Mouse (Mus musculus) forebrain, embryonic 13.5 days (tissue): ENCODE results near the gene Pheta1. TPM values are rescaled to one million over a fixed set of nuclear protein-coding genes. Genes with fewer than 3 reads are reported as not detected.
A peak's percentile ranks its signal among the peaks of the same experiment; 100 is the strongest.
"Not testable (repeated sequence)": the region's sequence is repeated elsewhere in the genome, so short reads cannot be mapped to it uniquely, and the experiment has no call there.

Source experiments
- ATAC-seq: fragments of 200-750 bp; cut with Nextera tagmentation; 2 replicates; pipeline ENCODE4 v1.8.0; 2017
- H3K27ac ChIP-seq: fragments of 300-500 bp; sonication (generic); 2 replicates; pipeline ENCODE4 v1.5.1; 2015; ENCODE audit warnings: inconsistent platforms, mild to moderate bottlenecking, moderate library complexity
- H3K27me3 ChIP-seq: fragments of 300-500 bp; sonication (generic); 2 replicates; pipeline ENCODE4 v1.6.1; 2015; ENCODE audit warnings: mild to moderate bottlenecking, inconsistent platforms
- H3K36me3 ChIP-seq: fragments of 300-500 bp; sonication (generic); 2 replicates; pipeline ENCODE4 v1.6.1; 2015; ENCODE audit warnings: mild to moderate bottlenecking, inconsistent platforms; ENCODE audit not compliant: poor library complexity, severe bottlenecking
- H3K4me1 ChIP-seq: fragments of 300-500 bp; sonication (generic); 2 replicates; pipeline ENCODE4 v1.6.1; 2015; ENCODE audit warnings: inconsistent platforms
- H3K4me2 ChIP-seq: fragments of 300-500 bp; sonication (generic); 2 replicates; pipeline ENCODE4 v1.6.1; 2015; ENCODE audit warnings: inconsistent platforms, mild to moderate bottlenecking, moderate library complexity
- H3K4me3 ChIP-seq: fragments of 300-500 bp; sonication (generic); 2 replicates; pipeline ENCODE4 v1.5.1; 2015; ENCODE audit warnings: mild to moderate bottlenecking, inconsistent platforms
- H3K9ac ChIP-seq: fragments of 300-500 bp; sonication (generic); 2 replicates; pipeline ENCODE4 v1.6.1; 2015; ENCODE audit warnings: mild to moderate bottlenecking, inconsistent platforms
- H3K9me3 ChIP-seq: fragments of 300-500 bp; sonication (generic); replicated peaks from 2 replicates; pipeline ENCODE4 v1.6.1; 2016; ENCODE audit warnings: inconsistent platforms
- WGBS: fragments of 180-500 bp; shearing (Covaris S2); methylation state at CpG from one replicate; pipeline ENCODE4 v1.1.7; 2015; 5-methylcytosine and 5-hydroxymethylcytosine counted together
- polyA plus RNA-seq: library from polyadenylated mRNA; unstranded; fragments of >200 nt; fragmentation: Nextera tagmentation; extraction: Ambion mirVana; gene quantifications from 2 replicates; pipeline ENCODE4 v1.2.1, GENCODE M21; 2015

The Pheta1 gene
- polyA plus RNA-seq, 1 experiment from 2014 or later = 50.7 TPM

- Histone ChIP-seq H3K9ac (peak within 1 kb of the TSS; percentile 77), H3K27me3 (peaks cover 76% of the 10 kb centered on the region), H3K4me1 (peaks cover 46% of the 10 kb centered on the region), H3K4me2 (peak within 1 kb of the TSS; percentile 94), H3K27ac (no peak within 1 kb of the TSS; the same call in 1 of the 2 replicates), H3K9me3 (no peaks in the 10 kb centered on the region; the same call in 1 of the 2 replicates), H3K4me3 (peak within 1 kb of the TSS; percentile 69), H3K36me3 (no peaks in the 10 kb centered on the region)
- WGBS = 1% methylated on average over 35 of the region's 35 CpGs
- peak; percentile 12; the same call in 1 of the 2 replicates for ATAC-seq
Measured at GRCm38 (mm10) chr5:121837441-121838340, 11.1 kb upstream of the Pheta1 start, which contains the start of gene Sh2b3. Sh2b3 (minus strand) TSS chr5:121837646.

- peak overlapping the region; percentile 51 for H3K9ac ChIP-seq
- H3K27me3 ChIP-seq = peaks cover 83% of the 10 kb centered on the region
- WGBS = 1% methylated on average over 46 of the region's 46 CpGs
- no peaks in the 10 kb centered on the region for H3K36me3 ChIP-seq
- H3K4me3 ChIP-seq = peak overlapping the region; percentile 34
- H3K4me2 ChIP-seq = peak overlapping the region; percentile 94
- no peak overlapping the region for H3K27ac ChIP-seq
- H3K9me3 ChIP-seq = no peaks in the 10 kb centered on the region; the same call in 1 of the 2 replicates
- ATAC-seq = no peak
- peaks cover 52% of the 10 kb centered on the region for H3K4me1 ChIP-seq
Measured at GRCm38 (mm10) chr5:121838341-121839127, 10.2 kb upstream of the Pheta1 start.

GRCm38 (mm10) chr5:121839128-121839473 is 9.7 kb upstream of the Pheta1 start:
- Histone ChIP-seq H3K36me3 (no peaks in the 10 kb centered on the region), H3K27me3 (peaks cover 86% of the 10 kb centered on the region), H3K9me3 (no peaks in the 10 kb centered on the region; the same call in 1 of the 2 replicates), H3K4me1 (peaks cover 52% of the 10 kb centered on the region), H3K9ac (0 out of 2 replicates have a peak overlapping the region, but pooled peaks have one; percentile 51), H3K27ac (no peak overlapping the region), H3K4me2 (peak overlapping the region; percentile 94), H3K4me3 (peak overlapping the region; percentile 34)
- WGBS = 40% methylated on average over 7 of the region's 7 CpGs
- ATAC-seq = no peak

- H3K27me3 ChIP-seq = peaks cover 85% of the 10 kb centered on the region
- no peak overlapping the region for H3K9ac ChIP-seq
- no peak overlapping the region for H3K4me3 ChIP-seq
- ATAC-seq = no peak
- H3K36me3 ChIP-seq = no peaks in the 10 kb centered on the region
- no peaks in the 10 kb centered on the region; the same call in 1 of the 2 replicates for H3K9me3 ChIP-seq
- no peak overlapping the region for H3K4me2 ChIP-seq
- no peak overlapping the region for H3K27ac ChIP-seq
- 94% methylated on average over 9 of the region's 9 CpGs for WGBS
- peaks cover 34% of the 10 kb centered on the region for H3K4me1 ChIP-seq
Measured at GRCm38 (mm10) chr5:121841516-121841915, 7.3 kb upstream of the Pheta1 start.

- ATAC-seq = no peak
- Histone ChIP-seq H3K9ac (no peak overlapping the region), H3K9me3 (no peaks in the 10 kb centered on the region; the same call in 1 of the 2 replicates), H3K4me1 (peaks cover 33% of the 10 kb centered on the region), H3K27ac (no peak overlapping the region), H3K27me3 (peaks cover 82% of the 10 kb centered on the region), H3K4me2 (peak overlapping the region; percentile 75; the same call in 1 of the 2 replicates), H3K4me3 (no peak overlapping the region), H3K36me3 (no peaks in the 10 kb centered on the region)
- WGBS = 48% methylated on average over 10 of the region's 10 CpGs
Measured at GRCm38 (mm10) chr5:121841973-121842372, 6.8 kb upstream of the Pheta1 start.

GRCm38 (mm10) chr5:121842665-121843118 is 6.1 kb upstream of the Pheta1 start:
- peak; percentile 78 for ATAC-seq
- WGBS = under 1% methylated on average over 33 of the region's 33 CpGs

GRCm38 (mm10) chr5:121843138-121843905 is 5.5 kb upstream of the Pheta1 start:
- Histone ChIP-seq H3K4me2 (peak overlapping the region; percentile 75), H3K36me3 (no peaks in the 10 kb centered on the region), H3K27me3 (peaks cover 69% of the 10 kb centered on the region), H3K4me3 (peak overlapping the region; percentile 44), H3K9ac (no peak overlapping the region), H3K27ac (no peak overlapping the region), H3K9me3 (no peaks in the 10 kb centered on the region; the same call in 1 of the 2 replicates), H3K4me1 (peaks cover 27% of the 10 kb centered on the region)
- ATAC-seq = no peak
- 14% methylated on average over 17 of the region's 17 CpGs for WGBS

More at GRCm38 (mm10) chr5:121842665-121843118, 6.1 kb upstream of the Pheta1 start:
- Histone ChIP-seq H3K4me1 (peaks cover 26% of the 10 kb centered on the region), H3K9me3 (no peaks in the 10 kb centered on the region; the same call in 1 of the 2 replicates), H3K4me2 (peak overlapping the region; percentile 75), H3K4me3 (peak overlapping the region; percentile 44), H3K36me3 (no peaks in the 10 kb centered on the region), H3K27ac (no peak overlapping the region), H3K9ac (peak overlapping the region; percentile 57), H3K27me3 (peaks cover 75% of the 10 kb centered on the region)

DNA sequence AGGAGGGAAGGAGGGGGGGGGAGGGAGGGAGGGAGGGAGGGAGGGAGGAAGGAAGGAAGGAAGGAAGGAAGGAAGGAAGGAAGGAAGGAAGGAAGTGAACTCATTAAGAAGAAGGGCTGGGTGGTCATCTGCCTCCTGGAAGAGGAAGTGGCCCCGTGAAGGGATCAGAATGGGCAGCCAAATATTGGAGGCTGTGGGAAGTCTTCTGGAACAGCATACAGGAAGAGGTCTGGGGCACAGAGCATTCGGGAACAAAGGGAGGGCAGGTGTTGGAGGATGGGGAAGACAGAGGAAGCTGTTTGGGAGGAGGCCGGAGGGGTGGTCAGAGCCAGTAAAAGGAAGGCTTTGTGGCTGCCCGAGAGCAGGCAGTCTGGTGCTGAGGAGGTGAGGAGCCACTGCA is 3.4 kb upstream of the Pheta1 start:
- peaks cover 31% of the 10 kb centered on the region for H3K4me1 ChIP-seq

GRCm38 (mm10) chr5:121846322-121846721 is 2.5 kb upstream of the Pheta1 start:
- Histone ChIP-seq H3K4me2 (no peak overlapping the region), H3K9ac (no peak overlapping the region), H3K27me3 (peaks cover 44% of the 10 kb centered on the region), H3K4me3 (no peak overlapping the region), H3K4me1 (peaks cover 41% of the 10 kb centered on the region), H3K36me3 (peaks cover 4% of the 10 kb centered on the region), H3K9me3 (no peaks in the 10 kb centered on the region; the same call in 1 of the 2 replicates), H3K27ac (no peak overlapping the region)
- no peak for ATAC-seq
- WGBS = 83% methylated on average over 11 of the region's 11 CpGs

More for the DNA sequence above, 3.4 kb upstream of the Pheta1 start:
- no peak overlapping the region for H3K27ac ChIP-seq
- no peaks in the 10 kb centered on the region; the same call in 1 of the 2 replicates for H3K9me3 ChIP-seq
- H3K4me2 ChIP-seq = no peak overlapping the region
- no peak overlapping the region for H3K4me3 ChIP-seq
- H3K27me3 ChIP-seq = peaks cover 52% of the 10 kb centered on the region
- WGBS = 40% methylated on average over 4 of the region's 4 CpGs
- H3K9ac ChIP-seq = no peak overlapping the region
- H3K36me3 ChIP-seq = no peaks in the 10 kb centered on the region
- no peak for ATAC-seq

DNA sequence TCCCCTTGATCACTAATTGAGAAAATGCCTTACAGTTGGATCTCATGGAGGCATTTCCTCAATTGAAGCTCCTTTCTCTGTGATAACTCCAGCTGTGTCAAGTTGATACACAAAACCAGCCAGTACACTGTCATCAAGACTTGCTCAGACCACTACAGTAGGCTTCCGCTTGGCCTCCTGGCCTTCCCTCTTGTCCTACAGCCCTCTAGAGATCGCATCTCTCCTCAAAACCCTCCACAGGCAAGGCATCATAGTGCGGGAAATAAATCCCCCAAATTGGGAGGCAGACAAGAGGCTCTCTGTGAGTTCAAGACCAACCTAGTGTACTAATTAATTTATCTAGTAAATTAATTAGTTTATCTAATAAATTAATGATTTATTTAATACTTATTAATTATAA is 1.5 kb upstream of the Pheta1 start:
- not testable (repeated sequence) for H3K9me3 ChIP-seq, H3K4me2 ChIP-seq, H3K9ac ChIP-seq, H3K27ac ChIP-seq, H3K4me3 ChIP-seq, ATAC-seq
- Histone ChIP-seq H3K36me3 (peaks cover 14% of the 10 kb centered on the region), H3K4me1 (peaks cover 42% of the 10 kb centered on the region), H3K27me3 (peaks cover 35% of the 10 kb centered on the region)
- 84% methylated on average over 3 of the region's 3 CpGs for WGBS

DNA sequence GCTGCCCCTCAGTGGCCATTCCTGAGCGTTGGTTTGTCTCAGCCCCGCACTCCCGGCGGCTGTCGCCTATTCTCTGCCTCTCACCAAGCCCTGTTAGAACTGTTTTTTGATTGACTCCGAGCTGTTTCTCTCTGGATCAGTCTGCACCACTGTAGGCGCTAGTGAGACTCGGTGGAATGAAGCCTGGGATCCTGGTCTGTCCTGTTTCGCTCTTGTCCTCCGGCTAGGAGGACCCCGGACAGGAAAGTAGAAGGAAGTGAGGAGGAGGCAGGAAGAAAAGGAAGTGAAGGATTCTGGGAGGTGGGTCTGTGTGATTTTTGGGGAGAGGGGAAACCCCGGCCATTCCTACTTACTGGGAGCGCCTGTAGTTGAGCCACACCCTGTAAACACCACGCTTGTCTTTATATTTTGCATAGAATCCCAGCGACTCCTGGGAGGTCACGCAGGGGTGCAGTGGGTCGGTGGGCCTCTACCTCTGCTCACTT is 707 bp upstream of the Pheta1 start:
- H3K9ac ChIP-seq = peak overlapping the region; percentile 57
- peaks cover 22% of the 10 kb centered on the region for H3K36me3 ChIP-seq
- peaks cover 36% of the 10 kb centered on the region for H3K4me1 ChIP-seq
- WGBS = under 1% methylated on average over 17 of the region's 17 CpGs
- H3K4me2 ChIP-seq = peak overlapping the region; percentile 68
- peaks cover 29% of the 10 kb centered on the region for H3K27me3 ChIP-seq
- H3K27ac ChIP-seq = peak overlapping the region; percentile 51
- ATAC-seq = peak; percentile 29
- peak overlapping the region; percentile 84 for H3K4me3 ChIP-seq
- H3K9me3 ChIP-seq = no peaks in the 10 kb centered on the region
